Mouse (Mus musculus) kidney, embryonic 14.5 days (tissue): Measurements from ENCODE around the gene Pbp2. TPM values are rescaled to one million over a fixed set of nuclear protein-coding genes. Genes with fewer than 3 reads are reported as not detected.

Experiments used
- polyA plus RNA-seq: library from polyadenylated mRNA; unstranded; fragments of >200 nt; fragmentation: Nextera tagmentation; extraction: Ambion mirVana; gene quantifications from 2 replicates; pipeline ENCODE4 v1.2.1, GENCODE M21; 2014

The Pbp2 gene
- polyA plus RNA-seq, 1 experiment from 2014 or later = 0.50 TPM

Other genes with a start within 250 kb of the Pbp2 start
- gene Gprc5a, start 244.8 kb downstream of the Pbp2 start, polyA plus RNA-seq = 12.5 and 15.8 TPM in 2 replicates
- gene Gprc5d, start 192.1 kb downstream of the Pbp2 start, polyA plus RNA-seq = not detected in 2 replicates
- 29.8 and 34.2 TPM in 2 replicates for gene Fam234b, start 112.4 kb downstream of the Pbp2 start, polyA plus RNA-seq
- gene Hebp1, start 112.4 kb downstream of the Pbp2 start, polyA plus RNA-seq = 9.2 and 36.9 TPM in 2 replicates
- 0.64 and 1.1 TPM in 2 replicates for gene Gsg1, start 56.1 kb downstream of the Pbp2 start, polyA plus RNA-seq
- 14.0 and 23.7 TPM in 2 replicates for gene Emp1, start 52.1 kb upstream of the Pbp2 start, polyA plus RNA-seq